Mouse (Mus musculus) ES-E14 (cell line): ENCODE data around the gene Creb3l2. TPM values are rescaled to one million over a fixed set of nuclear protein-coding genes. Genes with fewer than 3 reads are reported as not detected.

Experiments used
- DNase-seq: peaks from one replicate; pipeline ENCODE4 v3.0.0-alpha.2; 2013; ENCODE audit warnings: low read depth, low spot score
- H3K27ac ChIP-seq: 2 replicates; pipeline ENCODE4 v1.5.1; 2012; ENCODE audit warnings: low read depth, mild to moderate bottlenecking, low read length, moderate library complexity, mixed read lengths; ENCODE audit not compliant: poor library complexity, insufficient read depth, severe bottlenecking
- H3K36me3 ChIP-seq: 2 replicates; pipeline ENCODE4 v1.6.1; 2012; ENCODE audit warnings: mild to moderate bottlenecking, low read length, moderate library complexity, mixed read lengths; ENCODE audit not compliant: control insufficient read depth, poor library complexity, insufficient read depth, severe bottlenecking
- H3K4me1 ChIP-seq, 2 experiments: fragments of 150-350 bp in 1 of 2; sonication (generic) in 1 of 2; 2 replicates each; pipeline ENCODE4 v1.6.1; 2012; ENCODE audit warnings: low read length in 2 of 2, mild to moderate bottlenecking in 1 of 2, mixed read lengths in 1 of 2; ENCODE audit not compliant: control insufficient read depth in 2 of 2, insufficient read depth in 2 of 2, poor library complexity in 1 of 2
- H3K4me3 ChIP-seq, 2 experiments: fragments of 150-350 bp in 1 of 2; sonication (generic) in 1 of 2; 2 replicates each; pipeline ENCODE4 v1.5.1; 2012; ENCODE audit warnings: low read length in 2 of 2, low read depth in 1 of 2, mild to moderate bottlenecking in 1 of 2, mixed read lengths in 1 of 2; ENCODE audit not compliant: insufficient read depth in 1 of 2, poor library complexity in 1 of 2, severe bottlenecking in 1 of 2
- H3K9ac ChIP-seq: 2 replicates; pipeline ENCODE4 v1.6.1; 2012; ENCODE audit warnings: low read depth, mild to moderate bottlenecking, low read length, mixed read lengths; ENCODE audit not compliant: poor library complexity, insufficient read depth, severe bottlenecking
- H3K9me3 ChIP-seq: fragments of 150-350 bp; sonication (generic); 2 replicates; pipeline ENCODE4 v1.6.1; 2012; ENCODE audit warnings: low read depth, mild to moderate bottlenecking, low read length; ENCODE audit not compliant: control insufficient read depth, insufficient read depth
- CHD2 ChIP-seq: IDR thresholded peaks from 2 replicates; pipeline ENCODE4 v1.6.1; 2014; ENCODE audit warnings: mild to moderate bottlenecking, low read depth, low read length, inconsistent platforms
- HCFC1 ChIP-seq: IDR thresholded peaks from 2 replicates; pipeline ENCODE4 v1.6.1; 2012; ENCODE audit warnings: low read length, inconsistent platforms, borderline replicate concordance; ENCODE audit not compliant: insufficient read depth
- MAFK ChIP-seq: IDR thresholded peaks from 2 replicates; pipeline ENCODE4 v1.6.1; 2014; ENCODE audit warnings: mild to moderate bottlenecking, low read depth, low read length, inconsistent platforms; ENCODE audit not compliant: insufficient read depth
- ZC3H11A ChIP-seq: IDR thresholded peaks from 2 replicates; pipeline ENCODE4 v1.6.1; 2012; ENCODE audit warnings: low read depth, mild to moderate bottlenecking, inconsistent platforms, low read length, borderline replicate concordance
- ZNF384 ChIP-seq: IDR thresholded peaks from 2 replicates; pipeline ENCODE4 v1.6.1; 2012; ENCODE audit warnings: low read depth, low read length, inconsistent platforms
- in situ Hi-C, 2 experiments: fragments of 600-800 bp; cut with MboI; formaldehyde crosslinking; loops; one replicate each; pipeline ENCODE4 v1.15.1; 2025; ENCODE audit warnings: low sequenced_read_pairs in 2 of 2, inconsistent platforms in 1 of 2; ENCODE audit not compliant: unreplicated experiment in 2 of 2
- total RNA-seq: library from RNA; depleted of rRNA; stranded (reverse); fragments of 300-350 nt; gene quantifications from 2 replicates; pipeline ENCODE4 v1.2.3, GENCODE M21; 2012

Creb3l2 gene
- total RNA-seq, 1 experiment = 5.8 TPM

DNA sequence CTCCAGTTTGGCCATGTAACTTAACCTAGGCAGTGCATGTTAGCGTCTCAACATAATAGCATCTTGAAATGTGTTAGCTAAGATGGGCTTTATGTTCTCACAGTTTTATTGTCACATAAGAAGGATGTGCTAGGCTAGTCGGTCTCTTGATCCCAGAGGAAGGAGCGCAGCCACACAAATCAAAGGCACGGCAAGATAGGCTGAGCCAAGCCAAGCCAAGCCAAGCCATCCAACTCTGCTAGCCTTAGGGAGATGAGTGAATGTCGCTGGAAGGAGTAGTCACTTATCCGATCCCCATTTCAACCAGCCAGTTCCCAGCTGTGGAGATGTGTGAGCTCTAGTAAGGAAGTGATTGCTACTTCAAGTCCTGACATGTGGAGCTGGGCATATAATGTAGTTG, 75.0 kb downstream of the Creb3l2 start:
- H3K36me3 ChIP-seq = no peaks in the 10 kb centered on the region
- in situ Hi-C loops = no loop called here

DNA sequence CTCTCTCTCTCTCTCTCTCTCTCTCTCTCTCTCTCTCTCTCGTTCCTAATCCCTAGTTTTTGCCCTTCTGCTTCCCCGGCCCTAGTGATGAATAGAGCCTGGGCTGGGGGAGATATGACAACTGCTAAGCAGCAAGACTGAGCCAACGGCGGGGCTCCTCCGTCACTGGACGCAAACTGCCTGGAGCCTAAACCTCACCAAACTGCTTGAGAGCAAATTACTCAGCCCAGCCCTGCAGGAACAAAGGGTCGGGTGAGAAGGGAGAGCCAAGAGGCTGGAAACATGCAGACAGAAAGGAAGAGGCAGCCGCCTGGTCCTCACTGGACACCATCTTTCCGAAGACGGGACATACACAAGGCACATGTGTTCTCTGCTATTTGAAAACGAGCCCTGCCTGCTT, 76.8 kb downstream of the Creb3l2 start:
- H3K4me3 ChIP-seq = no peak overlapping the region
- no peaks in the 10 kb centered on the region for H3K9me3 ChIP-seq
- no peak overlapping the region for H3K9ac ChIP-seq
- no peak for TF ChIP-seq MAFK
- TF ChIP-seq HCFC1 = no peak
- no peak for TF ChIP-seq CHD2
- no peak for TF ChIP-seq ZC3H11A
- TF ChIP-seq ZNF384 = no peak
- H3K36me3 ChIP-seq = no peaks in the 10 kb centered on the region
- in situ Hi-C loops = no loop called here
- peaks cover 0 to 2% of the 10 kb centered on the region in 2 experiments; a peak in 1 of 4 replicates for H3K4me1 ChIP-seq
- DNase-seq = no peak
- H3K27ac ChIP-seq = no peak overlapping the region

More for the DNA sequence above, 75.0 kb downstream of the Creb3l2 start:
- Histone ChIP-seq H3K4me3 (no peak overlapping the region), H3K9ac (no peak overlapping the region), H3K27ac (no peak overlapping the region), H3K9me3 (no peaks in the 10 kb centered on the region), H3K4me1 (peaks cover 0 to 2% of the 10 kb centered on the region in 2 experiments; a peak in 1 of 4 replicates)
- TF ChIP-seq ZC3H11A = no peak
- DNase-seq = no peak

DNA sequence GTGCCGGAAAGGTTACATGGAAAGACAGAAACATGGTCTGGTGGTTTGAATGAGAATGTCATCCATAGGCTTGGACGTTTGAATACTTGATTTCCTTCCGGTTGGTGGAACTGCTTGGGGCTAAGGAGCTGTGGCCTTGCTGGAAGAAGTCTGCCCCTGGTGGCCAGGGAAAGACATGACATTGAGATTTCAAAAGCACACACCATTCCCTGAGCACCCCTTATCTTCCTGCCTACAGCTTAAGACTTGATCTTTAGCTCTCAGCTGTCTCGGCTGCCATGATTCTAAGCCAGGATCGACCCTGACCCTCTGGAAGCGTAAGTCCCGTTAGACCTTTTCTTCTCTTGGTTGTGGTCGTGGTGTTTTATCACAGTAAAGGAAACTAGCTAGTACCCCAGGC, 77.6 kb downstream of the Creb3l2 start:
- Histone ChIP-seq H3K36me3 (no peaks in the 10 kb centered on the region), H3K4me1 (peaks cover 0 to 2% of the 10 kb centered on the region in 2 experiments; a peak in 1 of 4 replicates), H3K9ac (no peak overlapping the region), H3K27ac (no peak overlapping the region), H3K4me3 (no peak overlapping the region), H3K9me3 (no peaks in the 10 kb centered on the region)
- in situ Hi-C loops = no loop called here
- no peak for TF ChIP-seq HCFC1
- no peak for TF ChIP-seq MAFK
- TF ChIP-seq CHD2 = no peak
- TF ChIP-seq ZNF384 = no peak
- no peak for TF ChIP-seq ZC3H11A
- DNase-seq = peak; percentile 42

DNA sequence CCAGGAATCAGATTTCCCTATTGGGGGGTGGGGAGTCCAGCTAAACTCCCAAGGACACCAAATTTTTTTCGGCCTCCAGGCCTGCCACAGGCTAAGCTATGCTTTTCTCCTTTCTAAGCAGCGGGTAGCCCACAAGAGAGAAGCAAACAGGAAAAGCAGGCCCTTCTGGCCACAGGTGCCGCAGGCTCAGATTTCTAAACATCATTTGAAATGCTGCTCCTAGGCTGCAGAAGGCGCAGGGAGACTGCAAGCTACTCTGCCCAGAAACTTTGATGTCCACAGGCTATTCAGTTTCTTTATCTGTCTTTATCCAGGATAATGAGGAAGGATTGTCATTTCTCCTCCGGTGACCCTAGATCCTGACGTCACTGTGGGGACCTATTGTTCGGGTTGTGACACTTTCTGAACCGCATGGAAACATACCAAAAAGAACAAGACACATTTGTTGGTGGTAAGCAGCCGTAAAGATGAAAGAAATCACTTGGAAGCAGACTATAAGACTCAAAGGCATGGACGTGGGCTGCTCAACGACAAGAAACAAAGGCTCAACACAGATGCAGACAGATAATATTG, 81.0 kb downstream of the Creb3l2 start:
- in situ Hi-C loops = no loop called here
- Histone ChIP-seq H3K9me3 (no peaks in the 10 kb centered on the region), H3K9ac (no peak overlapping the region), H3K27ac (no peak overlapping the region), H3K4me1 (peaks cover 0 to 1% of the 10 kb centered on the region in 2 experiments; a peak in 1 of 4 replicates), H3K4me3 (no peak overlapping the region), H3K36me3 (no peaks in the 10 kb centered on the region)
- DNase-seq = no peak
- TF ChIP-seq MAFK = no peak
- no peak for TF ChIP-seq CHD2
- no peak for TF ChIP-seq HCFC1
- no peak for TF ChIP-seq ZNF384
- no peak for TF ChIP-seq ZC3H11A
